Mouse (Mus musculus) spleen, postnatal 0 days (tissue): ENCODE results near the gene Slc25a10. TPM values are rescaled to one million over a fixed set of nuclear protein-coding genes. Genes with fewer than 3 reads are reported as not detected.

Experiments used
- polyA plus RNA-seq: library from polyadenylated mRNA; unstranded; fragments of >200 nt; fragmentation: Nextera tagmentation; extraction: Ambion mirVana; gene quantifications from 2 replicates; pipeline ENCODE4 v1.2.1, GENCODE M21; 2015

Slc25a10 gene
- 16.9 and 18.6 TPM in 2 replicates for polyA plus RNA-seq

DNA sequence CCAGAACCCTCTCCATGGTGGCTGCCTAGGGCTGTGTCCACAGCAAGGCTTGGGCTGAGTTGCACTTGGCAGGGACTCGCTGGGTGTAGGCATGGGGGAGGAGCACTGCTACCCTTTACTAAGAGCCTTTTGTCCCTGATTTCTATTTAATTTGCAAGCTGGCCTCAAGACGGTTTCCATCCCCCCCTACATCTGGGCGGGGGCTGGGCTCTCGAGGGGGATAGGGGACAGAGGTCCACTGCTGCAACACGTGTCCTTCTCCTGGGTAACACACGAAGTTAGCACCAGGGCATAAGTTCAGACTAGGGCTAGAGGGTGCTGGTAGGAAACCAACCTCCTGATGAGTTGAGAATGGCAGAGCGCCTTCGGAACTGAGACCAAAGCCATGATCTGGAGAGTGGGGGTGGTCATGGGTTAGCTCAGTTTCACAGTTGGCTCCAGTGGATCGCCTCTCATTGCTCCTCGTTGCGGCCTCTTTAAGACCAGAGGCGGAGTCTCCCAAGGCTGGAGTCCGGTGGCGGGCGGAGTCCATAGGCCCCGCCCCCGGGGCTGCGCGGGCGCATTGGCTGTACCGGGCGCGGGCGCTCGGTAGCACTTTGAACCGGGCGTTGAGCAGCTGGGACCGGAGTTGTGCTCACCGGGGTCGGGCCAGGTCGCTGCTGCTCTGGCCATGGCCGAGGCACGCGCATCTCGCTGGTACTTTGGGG is at the start of gene Slc25a10:
Gene Slc25a10, plus strand, starts transcription at position 524 of the 707 bp plus-strand sequence.

DNA sequence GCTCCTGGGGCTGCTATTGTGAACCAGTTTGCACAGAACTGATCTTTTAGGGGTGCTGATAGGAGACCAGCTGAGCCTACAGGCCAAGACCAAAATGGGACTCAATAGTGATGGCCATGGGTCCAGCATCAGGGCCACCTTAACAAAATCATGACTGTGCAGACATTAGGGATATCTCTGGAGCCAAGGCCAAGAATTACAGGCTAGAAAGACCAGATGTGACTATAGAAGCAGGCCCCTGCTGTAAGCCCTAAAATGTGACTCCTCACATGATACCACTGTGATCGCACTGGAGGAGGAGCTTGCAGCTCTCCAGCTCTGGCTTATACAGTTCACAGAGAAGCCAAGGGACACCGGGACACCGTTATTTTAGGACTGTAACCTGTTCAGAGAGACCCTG is 49.3 kb upstream of the Slc25a10 start, which contains the start of gene Tspan10:
Gene Tspan10, plus strand, starts transcription at position 301 of the 400 bp plus-strand sequence.

DNA sequence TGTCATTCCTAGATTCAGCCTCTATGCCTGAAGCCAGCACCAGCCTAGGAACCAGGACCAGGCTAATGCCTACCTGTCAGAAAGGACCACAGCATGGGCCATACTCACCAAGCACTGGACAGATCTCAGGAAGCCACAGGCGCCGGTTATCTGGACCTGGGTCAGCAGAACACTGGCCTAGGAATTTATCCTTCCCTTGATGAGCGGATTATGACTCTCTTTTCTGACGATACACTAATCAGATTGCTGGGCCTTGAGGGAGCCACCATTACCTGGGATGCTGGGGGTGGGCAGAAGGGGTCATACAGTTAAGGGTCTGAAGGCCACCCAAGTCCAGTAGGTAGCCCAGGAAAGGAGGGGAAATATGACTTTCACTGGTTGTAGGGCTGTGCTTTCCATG is 38.3 kb upstream of the Slc25a10 start, which contains the start of gene Pde6g:
Gene Pde6g, minus strand, starts transcription at position 195 of the 400 bp plus-strand sequence.

DNA sequence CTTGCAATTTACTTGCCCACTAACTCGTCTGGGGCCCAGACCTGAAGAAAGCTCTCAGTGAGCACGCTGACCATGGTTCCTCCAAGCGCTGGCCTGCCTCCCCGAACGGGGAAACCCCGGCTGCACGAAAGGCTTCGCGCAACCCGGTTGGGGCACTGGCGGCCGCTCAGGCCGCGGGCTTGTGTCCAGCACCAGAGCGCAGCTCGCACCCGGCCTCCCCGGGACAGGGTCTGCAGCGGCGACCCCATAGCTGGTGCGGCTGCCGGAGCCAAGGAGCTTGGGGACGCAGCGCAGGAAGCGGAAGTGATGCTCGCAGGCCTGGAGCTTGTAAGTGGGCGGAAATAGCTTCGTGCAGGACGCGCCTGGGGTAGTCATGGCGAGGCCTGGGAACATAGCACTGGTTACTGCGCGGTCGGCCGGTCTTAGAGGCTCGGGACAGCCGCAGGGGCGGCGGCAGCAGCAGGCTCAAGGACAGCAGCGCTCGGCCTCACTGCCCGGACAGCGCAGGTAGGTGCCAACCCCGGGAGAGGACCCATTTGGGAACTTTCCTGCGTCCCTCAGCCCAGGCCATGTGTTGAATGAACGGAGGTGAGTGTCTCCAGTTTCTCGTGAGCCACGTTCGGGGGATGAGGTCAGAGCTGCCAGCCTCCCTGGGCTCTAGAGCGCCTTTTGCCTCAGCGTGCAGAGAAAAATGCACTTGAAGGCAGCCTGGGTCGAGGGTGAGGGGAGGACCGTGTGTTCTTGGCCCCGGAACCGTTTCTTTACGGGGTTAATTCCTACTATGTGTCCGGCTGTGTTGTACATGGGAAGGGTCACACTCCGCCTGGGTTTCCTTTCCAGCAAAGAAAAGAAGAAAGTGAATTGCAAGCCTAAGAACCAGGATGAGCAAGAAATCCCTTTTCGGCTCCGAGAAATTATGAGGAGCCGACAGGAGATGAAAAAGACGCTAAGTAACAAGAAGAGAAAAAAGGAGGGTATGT is 33.6 kb upstream of the Slc25a10 start, which contains the start of the genes Oxld1 and Ccdc137:
Gene Oxld1, minus strand, starts transcription at position 297 of the 980 bp plus-strand sequence.
Gene Ccdc137, plus strand, starts transcription at position 344 of the 980 bp plus-strand sequence.

DNA sequence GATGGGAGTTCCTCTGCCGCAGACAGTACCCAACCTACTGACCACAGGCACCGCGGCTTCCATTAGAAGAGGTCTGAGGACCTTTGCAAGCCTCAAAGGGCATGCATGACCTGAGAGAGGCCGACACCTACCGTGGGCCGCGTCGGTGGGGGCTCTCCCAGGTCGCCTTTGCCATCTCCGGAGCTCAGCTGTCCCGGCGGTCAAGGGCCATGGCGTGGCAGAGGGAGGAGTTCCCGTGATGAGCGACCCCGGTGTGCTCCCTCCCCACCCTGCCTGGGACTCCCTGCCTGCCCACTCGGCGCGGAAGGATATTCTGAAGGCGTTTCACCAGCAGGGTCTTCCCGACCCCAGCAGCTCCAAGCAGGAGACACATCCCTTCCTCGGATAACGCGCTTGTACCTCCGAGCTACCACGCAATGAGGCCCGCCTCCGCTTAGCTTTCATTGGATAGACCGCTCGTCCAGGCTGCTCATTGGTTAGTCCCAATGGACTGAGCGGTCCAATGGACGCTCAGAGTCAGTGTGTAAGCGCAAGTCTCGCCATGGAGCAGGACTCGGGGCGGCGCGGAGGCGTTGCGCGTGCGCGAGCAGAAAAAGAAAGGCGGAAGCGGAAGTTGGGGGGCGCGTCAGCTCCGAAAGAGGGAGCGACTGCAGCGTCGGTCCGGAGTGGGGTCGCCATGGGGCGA is 24.4 kb upstream of the Slc25a10 start, which contains the start of gene Arl16:
Gene Arl16, minus strand, starts transcription at position 557 of the 685 bp plus-strand sequence.

DNA sequence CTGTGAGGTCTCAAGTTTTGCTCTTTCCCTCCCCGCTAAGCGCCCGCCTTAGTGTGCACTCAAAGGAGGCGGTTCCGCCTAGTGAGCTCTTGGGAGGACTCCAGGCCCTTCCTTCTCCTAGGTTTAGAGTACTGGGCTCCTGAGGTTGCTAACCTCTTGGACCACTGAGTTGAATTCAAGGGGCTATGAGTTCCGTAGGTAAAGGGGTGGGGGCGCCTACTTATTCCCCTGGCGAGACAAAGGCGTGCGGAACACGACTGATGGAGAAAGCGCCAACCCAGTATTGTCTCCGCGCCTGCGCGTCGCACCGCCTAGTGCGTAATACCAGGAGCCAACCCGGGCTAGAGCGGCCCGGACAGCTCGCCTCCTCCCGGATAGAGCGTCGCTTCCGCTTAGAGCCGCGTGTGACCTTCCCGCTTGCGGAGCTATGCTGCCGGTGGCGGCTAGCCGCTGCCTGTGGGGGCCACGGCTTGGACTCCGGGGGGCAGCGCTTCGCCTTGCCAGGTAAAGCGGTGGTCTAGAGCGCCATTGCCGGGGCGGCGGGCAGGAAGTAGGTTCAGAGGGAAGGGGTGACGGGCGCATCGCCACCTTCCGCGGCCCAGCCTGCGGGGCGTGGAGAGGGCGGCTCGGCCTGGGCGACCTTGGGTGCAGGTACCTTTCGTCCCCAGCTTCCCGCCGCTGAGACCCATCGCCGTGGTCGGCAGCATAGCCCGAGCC is 7.2 kb upstream of the Slc25a10 start, which contains the start of gene Mrpl12:
Gene Mrpl12, plus strand, starts transcription at position 349 of the 717 bp plus-strand sequence.

DNA sequence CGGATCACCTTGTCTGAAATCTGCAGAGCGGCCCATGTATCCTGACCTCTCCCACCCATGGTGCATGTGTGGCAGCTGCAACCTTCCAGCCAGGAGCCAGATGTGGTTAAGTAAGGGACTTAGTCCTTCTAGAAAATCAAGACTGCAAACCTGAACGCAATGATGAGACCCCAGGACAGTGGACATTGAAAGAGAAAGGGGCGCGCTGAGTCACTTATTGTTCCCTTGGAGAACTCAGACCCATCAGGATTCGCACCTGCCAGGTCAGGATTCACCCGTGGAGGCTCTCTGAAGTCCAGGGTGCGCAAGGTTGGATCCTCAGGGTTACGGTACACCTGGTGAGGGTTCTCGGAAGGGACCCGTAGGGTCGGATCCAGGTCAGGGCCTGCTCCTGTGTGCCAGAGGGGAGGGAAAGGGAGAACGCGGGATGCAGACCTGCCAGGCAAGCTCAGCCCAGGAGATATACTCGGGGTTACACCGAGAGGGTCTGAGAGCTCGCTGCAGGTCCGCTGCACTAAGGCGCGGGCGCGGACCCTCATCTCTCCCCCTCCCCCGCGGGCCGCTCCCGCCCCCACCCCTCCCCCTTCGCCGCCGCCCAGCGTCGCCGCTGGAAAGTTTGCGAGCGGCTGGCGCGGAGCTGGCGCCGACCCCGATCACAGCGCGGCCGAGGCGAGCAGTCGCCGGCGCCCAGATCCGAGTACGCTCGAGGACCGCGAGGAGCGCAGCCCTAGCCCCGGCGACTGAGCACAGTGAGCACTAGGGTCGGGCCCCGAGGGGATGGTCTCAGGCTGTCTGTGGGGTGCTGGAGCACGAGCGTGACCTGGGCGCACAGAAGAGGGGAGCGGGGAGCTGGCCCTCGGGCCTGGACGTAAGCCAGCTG is 38.7 kb downstream of the Slc25a10 start, which contains the start of gene Gcgr:
Gene Gcgr, plus strand, starts transcription at position 615 of the 880 bp plus-strand sequence.

Other genes with a start within 250 kb of the Slc25a10 start
- 706 and 868 TPM in 2 replicates for gene Actg1, start 143.3 kb upstream of the Slc25a10 start, polyA plus RNA-seq
- gene Fscn2, start 130.3 kb upstream of the Slc25a10 start, polyA plus RNA-seq = 0.29 and 0.52 TPM in 2 replicates
- gene Faap100, start 113.1 kb upstream of the Slc25a10 start, polyA plus RNA-seq = 11.0 and 12.8 TPM in 2 replicates
- 19.0 and 19.5 TPM in 2 replicates for gene Nploc4, start 54.1 kb upstream of the Slc25a10 start, polyA plus RNA-seq
- 0.07 TPM in 1 of 2 replicates, not detected in the other for gene Tspan10, start 49.2 kb upstream of the Slc25a10 start, polyA plus RNA-seq
- gene Pde6g, start 38.3 kb upstream of the Slc25a10 start, polyA plus RNA-seq = 0.12 and 0.16 TPM in 2 replicates
- 11.2 and 15.7 TPM in 2 replicates for gene Oxld1, start 33.8 kb upstream of the Slc25a10 start, polyA plus RNA-seq
- 24.2 and 24.8 TPM in 2 replicates for gene Ccdc137, start 33.7 kb upstream of the Slc25a10 start, polyA plus RNA-seq
- 22.7 TPM in 2 replicates for gene Arl16, start 24.2 kb upstream of the Slc25a10 start, polyA plus RNA-seq
- 99.2 and 107 TPM in 2 replicates for gene Mrpl12, start 7.2 kb upstream of the Slc25a10 start, polyA plus RNA-seq
- 0.13 TPM in 1 of 2 replicates, not detected in the other for gene Gcgr, start 38.9 kb downstream of the Slc25a10 start, polyA plus RNA-seq
- 76.2 and 89.7 TPM in 2 replicates for gene Mcrip1, start 57.9 kb downstream of the Slc25a10 start, polyA plus RNA-seq
- gene Ppp1r27, start 59.3 kb downstream of the Slc25a10 start, polyA plus RNA-seq = not detected in 2 replicates
- gene P4hb, start 81.4 kb downstream of the Slc25a10 start, polyA plus RNA-seq = 206 and 241 TPM in 2 replicates
- gene Arhgdia, start 89.8 kb downstream of the Slc25a10 start, polyA plus RNA-seq = 234 and 266 TPM in 2 replicates
- gene Alyref, start 106.5 kb downstream of the Slc25a10 start, polyA plus RNA-seq = 381 and 432 TPM in 2 replicates
- gene Anapc11, start 106.6 kb downstream of the Slc25a10 start, polyA plus RNA-seq = 120 and 128 TPM in 2 replicates
- 2.7 and 5.2 TPM in 2 replicates for gene Npb, start 116.6 kb downstream of the Slc25a10 start, polyA plus RNA-seq
- 48.5 and 54.1 TPM in 2 replicates for gene Pcyt2, start 126.1 kb downstream of the Slc25a10 start, polyA plus RNA-seq
- gene Sirt7, start 133.4 kb downstream of the Slc25a10 start, polyA plus RNA-seq = 49.4 and 54.1 TPM in 2 replicates
- 40.0 and 41.2 TPM in 2 replicates for gene Mafg, start 141.8 kb downstream of the Slc25a10 start, polyA plus RNA-seq
- 3.5 and 5.2 TPM in 2 replicates for gene Pycr1, start 151.9 kb downstream of the Slc25a10 start, polyA plus RNA-seq
- 0.23 and 0.29 TPM in 2 replicates for gene Myadml2, start 156.3 kb downstream of the Slc25a10 start, polyA plus RNA-seq
- not detected in 2 replicates for gene Notum, start 169.3 kb downstream of the Slc25a10 start, polyA plus RNA-seq
- gene Aspscr1, start 181.1 kb downstream of the Slc25a10 start, polyA plus RNA-seq = 60.0 and 64.9 TPM in 2 replicates
- 143 and 147 TPM in 2 replicates for gene Cenpx, start 221.9 kb downstream of the Slc25a10 start, polyA plus RNA-seq
- 12.3 and 13.8 TPM in 2 replicates for gene Lrrc45, start 222.1 kb downstream of the Slc25a10 start, polyA plus RNA-seq
- gene Rac3, start 229.6 kb downstream of the Slc25a10 start, polyA plus RNA-seq = 3.1 and 3.6 TPM in 2 replicates
- 9.0 and 14.8 TPM in 2 replicates for gene Dcxr, start 235.4 kb downstream of the Slc25a10 start, polyA plus RNA-seq
- gene Cbr2, start 240.3 kb downstream of the Slc25a10 start, polyA plus RNA-seq = 1.2 and 3.8 TPM in 2 replicates